Mouse (Mus musculus): ENCODE results near the gene Thtpa.

GRCm38 (mm10) chr14:55121947-55122346 lies 27.4 kb downstream of the Thtpa start:
- TF ChIP-seq CTCF (conservative IDR thresholded peaks at IDR 0.05; ENCODE audit: insufficient read depth, insufficient read length, low read depth, low read length) (peak; percentile 96), POLR2A (IDR thresholded peaks at IDR 0.05; ENCODE audit: low read depth, low read length) (no peak)
